Mouse (Mus musculus) embryonic fibroblast, embryonic 13.5 days (primary cell): ENCODE measurements around the gene Mettl9. TPM values are rescaled to one million over a fixed set of nuclear protein-coding genes. Genes with fewer than 3 reads are reported as not detected.
"Not testable (repeated sequence)": the region's sequence is repeated elsewhere in the genome, so short reads cannot be mapped to it uniquely, and the experiment has no call there.

Experiments
- H3K27ac ChIP-seq: 2 replicates; pipeline ENCODE4 v1.5.1; 2012; ENCODE audit warnings: low read length, control low read depth, inconsistent platforms; ENCODE audit not compliant: insufficient read depth
- H3K4me1 ChIP-seq: 2 replicates; pipeline ENCODE4 v1.6.1; 2011; ENCODE audit warnings: low read length; ENCODE audit not compliant: control insufficient read depth, insufficient read depth
- H3K4me3 ChIP-seq: 2 replicates; pipeline ENCODE4 v1.5.1; 2011; ENCODE audit warnings: mild to moderate bottlenecking, control low read depth, low read length; ENCODE audit not compliant: insufficient read depth
- CTCF ChIP-seq: IDR thresholded peaks from 2 replicates; pipeline ENCODE4 v1.5.1; 2011; ENCODE audit warnings: mild to moderate bottlenecking, control low read depth, low read length, moderate library complexity, borderline replicate concordance; ENCODE audit not compliant: insufficient read depth
- POLR2A ChIP-seq: IDR thresholded peaks from 2 replicates; pipeline ENCODE4 v1.6.1; 2011; ENCODE audit warnings: low read depth, mild to moderate bottlenecking, control low read depth, low read length, moderate library complexity
- polyA plus RNA-seq: library from polyadenylated mRNA; stranded (reverse); fragments of >200 nt; gene quantifications from 2 replicates; pipeline ENCODE4 v1.2.4, GENCODE M21; 2011; ENCODE audit warnings: low read depth; ENCODE audit not compliant: missing spikeins, insufficient read length

Gene Mettl9
- polyA plus RNA-seq, 1 experiment: 171 TPM

DNA sequence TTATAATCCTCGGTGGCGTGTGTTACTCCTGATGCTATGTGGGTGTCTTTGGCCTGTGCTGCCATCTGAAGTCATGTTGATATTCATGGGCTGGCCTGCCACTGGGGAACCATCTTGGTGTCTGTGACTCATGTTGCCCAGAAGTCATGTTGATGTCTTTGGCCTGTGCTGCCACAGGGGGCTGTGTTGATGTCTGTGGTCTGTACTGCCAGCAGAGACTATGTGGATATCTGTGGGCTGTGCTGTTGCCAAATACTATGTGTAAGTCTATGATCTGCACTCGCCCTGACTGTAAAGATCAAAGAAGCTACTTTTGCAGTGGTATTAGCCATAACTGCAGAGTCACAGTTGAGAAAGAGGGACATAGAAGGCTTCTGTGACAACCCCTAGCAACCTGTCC, 15.5 kb upstream of the Mettl9 start:
- H3K4me3 ChIP-seq: no peak overlapping the region
- no peaks in the 10 kb centered on the region for H3K4me1 ChIP-seq
- no peak for TF ChIP-seq CTCF
- no peak for TF ChIP-seq POLR2A
- H3K27ac ChIP-seq: no peak overlapping the region

DNA sequence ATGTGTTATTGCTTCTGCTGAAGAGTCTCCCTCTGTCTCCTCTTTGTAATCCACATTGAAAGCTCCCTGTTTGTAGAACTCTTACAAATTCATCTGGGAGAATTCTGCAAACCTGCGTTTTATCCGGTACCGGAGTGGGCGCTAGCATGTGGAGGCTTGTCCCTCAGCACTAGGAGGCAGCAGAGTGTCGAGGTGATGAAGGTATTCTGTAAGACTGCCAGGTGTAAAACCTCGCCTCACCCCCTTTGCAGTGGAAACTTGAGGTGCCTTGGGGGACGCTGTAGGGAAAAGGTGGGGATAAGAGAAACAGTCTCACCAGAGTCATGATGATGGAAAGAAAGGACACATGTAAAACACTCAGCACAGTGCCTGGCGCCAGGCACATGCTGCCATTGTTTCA, 14.0 kb upstream of the Mettl9 start:
- no peak overlapping the region for H3K27ac ChIP-seq
- TF ChIP-seq CTCF (peak; percentile 47; the same call in 1 of the 2 replicates), POLR2A (no peak)
- no peaks in the 10 kb centered on the region for H3K4me1 ChIP-seq
- no peak overlapping the region for H3K4me3 ChIP-seq

DNA sequence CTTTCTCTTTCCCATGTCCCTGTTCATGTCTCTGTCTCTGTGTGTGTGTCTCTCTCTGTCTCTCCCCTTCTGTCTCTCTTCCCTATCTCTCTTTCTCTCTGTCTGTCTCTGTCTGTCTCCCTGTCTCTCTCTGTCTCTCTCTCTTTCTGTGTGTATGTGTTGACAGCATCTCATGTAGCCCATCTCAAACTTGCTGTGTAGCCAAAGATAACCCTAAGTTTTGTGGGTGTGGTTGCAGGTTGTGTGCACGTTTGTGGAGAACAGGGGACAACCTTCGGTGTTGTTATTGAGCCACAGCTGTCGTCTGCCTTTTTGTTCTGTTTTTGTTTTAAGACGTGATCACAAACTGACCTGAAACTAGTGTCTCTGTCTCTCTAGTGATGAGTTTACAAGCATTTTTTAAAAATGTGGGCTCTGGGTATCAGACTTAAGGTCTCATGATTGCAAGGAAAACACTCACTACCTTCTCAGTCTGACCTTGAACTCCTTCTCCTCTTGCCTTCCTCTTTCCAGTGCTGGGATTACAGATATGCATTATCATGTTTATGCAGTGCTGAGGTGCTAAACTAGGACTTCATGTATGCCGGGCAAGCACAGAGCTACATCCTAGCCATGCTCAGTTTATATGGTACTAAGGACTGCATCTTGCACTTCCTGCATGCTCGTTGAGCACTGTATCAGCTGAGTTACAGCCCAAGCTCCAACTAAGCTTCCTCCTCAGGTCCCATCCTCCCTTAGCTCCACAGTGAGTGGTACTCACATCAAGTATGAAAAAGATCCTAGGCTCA, 8.8 kb upstream of the Mettl9 start:
- TF ChIP-seq CTCF: no peak
- H3K27ac ChIP-seq: no peak overlapping the region
- no peaks in the 10 kb centered on the region for H3K4me1 ChIP-seq
- no peak overlapping the region for H3K4me3 ChIP-seq

DNA sequence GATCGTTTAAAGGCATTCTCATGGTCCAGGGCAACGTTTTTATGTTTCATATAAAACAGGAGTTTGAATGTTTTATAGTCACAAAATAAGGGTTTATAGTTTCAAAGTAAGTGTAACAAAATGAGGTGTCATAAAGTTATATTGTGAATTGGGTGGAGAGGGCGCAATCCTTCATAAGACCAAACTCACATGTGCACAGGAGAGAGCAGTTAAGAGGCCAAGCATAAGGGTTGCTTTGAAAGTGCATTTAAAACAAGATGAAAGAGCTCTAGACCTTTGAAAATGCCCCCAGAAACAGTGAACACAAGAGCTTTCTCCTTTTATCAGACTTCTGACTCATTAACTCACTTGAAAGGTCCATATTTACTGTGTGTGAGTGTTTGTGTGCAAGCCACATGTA, 7.9 kb upstream of the Mettl9 start:
- TF ChIP-seq CTCF (no peak), POLR2A (no peak)
- H3K4me1 ChIP-seq: no peaks in the 10 kb centered on the region
- H3K27ac ChIP-seq: no peak overlapping the region

DNA sequence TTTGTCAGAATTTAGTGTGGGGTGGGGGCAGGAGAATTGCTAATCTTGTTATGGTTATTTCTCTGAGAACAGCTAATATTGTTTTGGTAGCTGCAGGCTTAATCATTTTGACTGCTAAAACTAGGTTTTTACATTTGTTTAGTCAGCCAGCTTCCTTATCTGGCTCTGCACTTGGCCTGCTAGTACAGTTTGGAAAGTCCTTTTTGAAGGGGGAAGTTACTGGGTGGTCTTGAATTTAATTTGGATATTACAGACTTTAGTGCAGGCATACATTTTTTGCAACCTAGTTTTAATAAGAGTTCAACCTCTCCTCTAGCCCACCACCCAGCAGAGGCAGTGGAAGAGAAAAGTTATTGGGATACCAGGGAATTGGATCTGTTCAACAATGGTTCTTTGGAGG, 4.3 kb upstream of the Mettl9 start:
- not testable (repeated sequence) for H3K4me3 ChIP-seq, H3K27ac ChIP-seq, H3K4me1 ChIP-seq

More for the DNA sequence above, 7.9 kb upstream of the Mettl9 start:
- no peak overlapping the region for H3K4me3 ChIP-seq

DNA sequence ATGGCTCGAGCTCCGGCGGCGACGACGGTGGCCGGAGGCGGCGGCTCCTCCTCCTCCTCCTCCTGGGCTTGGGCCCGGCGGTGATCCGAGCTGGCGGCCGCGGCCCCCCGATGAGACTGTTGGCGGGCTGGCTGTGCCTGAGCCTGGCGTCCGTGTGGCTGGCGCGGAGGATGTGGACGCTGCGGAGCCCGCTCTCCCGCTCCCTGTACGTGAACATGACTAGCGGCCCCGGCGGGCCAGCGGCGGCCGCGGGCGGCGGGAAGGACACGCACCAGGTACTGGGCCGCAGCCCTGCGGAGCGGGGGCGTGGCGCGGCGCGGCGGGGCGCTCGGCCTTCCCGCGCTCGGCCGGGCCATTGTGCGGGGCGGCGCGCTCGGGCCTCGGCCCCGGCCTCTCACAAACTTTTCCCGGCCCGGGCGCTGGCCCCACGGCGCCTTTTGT, 476 bp downstream of the Mettl9 start:
- TF ChIP-seq CTCF (no peak), POLR2A (0 out of 2 replicates have a peak, but pooled peaks have one; percentile 0)
- Histone ChIP-seq H3K27ac (peak overlapping the region; percentile 89), H3K4me3 (peak overlapping the region; percentile 74), H3K4me1 (peaks cover 2% of the 10 kb centered on the region; the same call in 1 of the 2 replicates)

DNA sequence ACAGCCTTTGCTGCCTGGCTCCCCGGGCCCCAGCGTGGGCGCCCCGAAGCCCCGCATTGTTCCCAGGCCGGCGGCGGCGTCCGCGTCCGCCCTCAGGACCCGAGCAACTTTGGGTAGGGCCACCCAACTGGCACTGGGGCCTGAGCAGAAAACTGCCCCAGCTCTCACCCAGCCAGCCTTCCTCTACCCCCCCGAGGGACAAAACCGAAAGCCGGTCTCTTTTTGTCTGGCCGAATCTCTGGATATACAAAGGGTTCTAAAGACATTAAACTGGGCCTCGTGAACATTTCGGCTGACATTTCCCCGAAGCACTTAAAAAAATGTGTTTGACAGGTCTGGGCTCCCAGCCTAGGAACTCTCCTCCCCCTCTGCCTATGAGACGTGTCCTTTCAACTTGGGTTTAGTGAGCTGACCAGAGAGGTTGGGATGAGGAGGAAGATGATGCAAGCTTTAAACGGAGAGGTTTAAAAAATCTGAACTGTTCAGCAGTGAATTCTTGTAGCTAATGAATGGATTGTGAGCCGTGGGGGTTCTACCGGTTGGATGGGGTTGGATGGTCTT, 996 bp downstream of the Mettl9 start:
- TF ChIP-seq CTCF (no peak), POLR2A (peak; percentile 37; the same call in 1 of the 2 replicates)
- Histone ChIP-seq H3K27ac (peak overlapping the region; percentile 89), H3K4me1 (peaks cover 2% of the 10 kb centered on the region; the same call in 1 of the 2 replicates), H3K4me3 (peak overlapping the region; percentile 74)

DNA sequence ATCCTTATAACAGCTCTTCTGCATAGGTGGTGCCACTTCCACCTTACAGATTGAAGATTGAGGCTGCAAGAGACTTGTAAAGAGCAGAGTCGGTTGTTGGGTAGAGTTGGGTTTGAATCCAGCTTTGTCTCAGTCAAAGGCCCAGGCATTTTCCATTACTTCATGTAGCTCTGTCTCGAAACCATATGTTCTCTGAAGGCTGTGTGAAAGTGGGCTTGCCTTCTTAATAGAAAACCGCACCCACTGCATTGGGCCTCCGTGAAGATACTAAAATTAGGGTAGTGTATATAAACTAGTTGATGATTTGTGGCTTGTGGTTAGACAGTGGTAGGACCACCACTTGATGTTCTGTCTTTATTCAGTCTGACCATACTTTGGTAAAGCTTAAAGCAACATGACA, 6.3 kb downstream of the Mettl9 start:
- Histone ChIP-seq H3K27ac (no peak overlapping the region), H3K4me1 (peaks cover 15% of the 10 kb centered on the region), H3K4me3 (no peak overlapping the region)
- TF ChIP-seq POLR2A (no peak), CTCF (no peak)

DNA sequence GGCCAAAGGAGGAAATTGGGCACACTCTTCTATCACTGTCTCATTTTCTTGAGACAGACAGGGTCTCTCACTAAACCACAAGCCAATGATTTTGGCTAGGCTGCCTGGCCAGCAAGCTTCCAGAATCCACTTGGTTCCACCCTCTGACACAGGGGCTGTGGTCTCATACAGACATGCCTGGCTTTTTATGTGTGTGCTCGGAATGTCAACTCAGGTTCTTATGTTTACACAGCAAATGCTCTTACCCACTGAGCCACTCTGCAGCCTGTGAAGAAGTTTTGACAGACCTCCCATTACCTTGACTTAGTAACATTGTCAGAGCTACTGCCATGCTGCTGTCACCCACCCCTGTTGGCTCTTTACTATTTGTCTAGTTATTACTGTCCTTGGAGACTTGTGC, 7.7 kb downstream of the Mettl9 start:
- TF ChIP-seq CTCF (no peak), POLR2A (no peak)
- no peak overlapping the region for H3K4me3 ChIP-seq
- H3K4me1 ChIP-seq: peaks cover 21% of the 10 kb centered on the region
- peak overlapping the region; percentile 31; the same call in 1 of the 2 replicates for H3K27ac ChIP-seq

DNA sequence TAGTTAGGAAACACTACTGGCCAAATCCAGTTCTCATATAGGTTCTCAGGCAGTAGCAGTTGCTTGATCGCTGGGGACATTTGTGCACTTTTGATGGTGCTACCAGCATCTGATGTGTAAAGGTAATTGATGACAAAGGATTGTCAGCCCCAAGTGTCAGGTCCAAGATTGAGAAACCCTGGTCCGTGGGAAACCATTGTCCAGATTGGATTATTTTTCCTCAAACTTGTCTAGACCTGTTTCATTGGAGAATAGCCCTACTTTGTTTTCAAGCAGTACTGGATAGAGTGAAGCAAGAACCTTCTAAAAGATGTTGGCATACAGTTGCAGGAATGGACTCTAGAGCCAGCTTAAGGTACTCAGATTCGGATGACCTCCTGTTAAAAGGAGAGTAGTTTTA, 8.8 kb downstream of the Mettl9 start:
- H3K27ac ChIP-seq: peak overlapping the region; percentile 53; the same call in 1 of the 2 replicates
- TF ChIP-seq CTCF: no peak
- TF ChIP-seq POLR2A: no peak
- peaks cover 21% of the 10 kb centered on the region for H3K4me1 ChIP-seq
- no peak overlapping the region for H3K4me3 ChIP-seq
